Mouse (Mus musculus): ENCODE data around the gene Usp24.

Gene Usp24

DNA sequence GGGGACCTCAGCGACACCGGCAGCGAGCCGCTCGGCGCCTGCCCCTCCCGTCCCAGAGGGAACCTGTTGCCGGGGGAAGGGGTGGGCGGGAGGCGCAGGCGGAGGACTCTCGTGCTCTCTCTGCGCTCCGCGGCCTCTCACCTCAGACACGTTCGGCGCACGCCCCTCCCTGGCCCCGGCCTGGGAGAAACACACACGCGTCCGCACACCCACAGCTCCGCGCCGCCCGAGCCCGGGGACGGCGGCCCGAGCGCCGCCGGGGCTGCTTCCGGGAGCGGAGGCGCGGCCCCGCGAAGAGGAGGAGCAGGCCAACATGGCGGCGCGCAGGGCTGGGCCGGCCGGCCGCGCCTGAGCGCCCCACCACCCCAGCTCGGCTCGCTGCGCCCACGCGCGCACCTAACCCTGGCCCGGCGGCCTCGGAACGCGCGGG, at the start of gene Usp24:
TSS of gene Usp24 (plus strand) at position 293 of the 430 bp plus-strand sequence.
- DNase-seq (ENCODE audit: low spot score): peak; percentile 72

DNA sequence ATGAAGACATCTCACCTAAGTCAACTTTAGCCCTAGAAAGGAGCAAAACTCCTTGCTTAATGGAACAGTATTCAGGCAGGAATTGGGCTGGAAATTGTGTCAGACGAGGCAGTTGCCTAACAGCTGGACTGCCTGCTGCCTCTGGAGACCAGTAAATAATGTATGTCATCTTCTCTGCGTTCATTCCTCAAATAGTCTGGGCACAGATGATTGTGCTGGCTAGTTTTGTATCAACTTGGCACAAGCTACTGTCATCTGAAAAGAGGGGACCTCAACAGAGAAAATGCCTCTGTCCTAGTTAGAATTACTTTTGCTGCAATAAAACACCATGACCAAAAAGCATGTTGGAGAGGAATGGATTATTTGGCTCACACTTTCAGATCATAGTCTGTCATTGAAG, 39.1 kb upstream of the Usp24 start:
- no peak for DNase-seq (ENCODE audit: low spot score)

DNA sequence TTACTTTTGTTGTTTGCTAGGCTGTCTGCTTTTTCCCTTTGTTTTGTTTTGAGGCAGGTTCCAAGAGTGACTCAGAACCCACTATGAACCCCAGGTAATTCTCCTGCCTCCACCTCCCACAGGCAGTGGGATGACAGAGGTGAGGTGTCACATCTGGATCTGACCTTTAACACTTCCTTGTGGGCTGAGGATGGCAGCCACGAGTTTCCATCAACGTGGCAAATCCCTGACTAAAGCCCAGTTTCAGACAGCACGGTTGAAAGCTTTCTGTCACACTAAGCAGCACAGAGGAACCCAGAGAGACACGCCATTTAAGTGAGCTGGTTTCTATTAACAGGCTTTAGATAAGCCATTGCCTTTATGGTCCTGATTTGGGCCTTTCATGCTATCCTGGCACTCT, 36.8 kb upstream of the Usp24 start:
- DNase-seq (ENCODE audit: low spot score): no peak

DNA sequence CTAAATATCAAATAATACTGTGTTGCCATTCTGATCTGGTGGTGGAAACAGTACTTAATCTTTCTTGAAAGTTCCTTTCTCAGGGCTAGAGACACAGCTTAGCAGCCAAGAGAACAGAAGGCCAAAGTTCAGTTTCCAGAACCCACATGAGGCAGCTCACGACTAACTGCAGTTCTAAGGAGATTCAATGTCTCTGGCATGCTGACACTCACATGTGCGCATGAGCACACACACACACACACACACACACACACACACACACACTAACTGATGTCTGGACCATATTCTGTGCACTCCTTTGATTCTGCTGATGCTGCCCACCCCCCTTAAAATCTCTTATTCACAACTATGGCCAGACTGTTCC, 34.9 kb upstream of the Usp24 start:
- DNase-seq (ENCODE audit: low spot score): no peak

DNA sequence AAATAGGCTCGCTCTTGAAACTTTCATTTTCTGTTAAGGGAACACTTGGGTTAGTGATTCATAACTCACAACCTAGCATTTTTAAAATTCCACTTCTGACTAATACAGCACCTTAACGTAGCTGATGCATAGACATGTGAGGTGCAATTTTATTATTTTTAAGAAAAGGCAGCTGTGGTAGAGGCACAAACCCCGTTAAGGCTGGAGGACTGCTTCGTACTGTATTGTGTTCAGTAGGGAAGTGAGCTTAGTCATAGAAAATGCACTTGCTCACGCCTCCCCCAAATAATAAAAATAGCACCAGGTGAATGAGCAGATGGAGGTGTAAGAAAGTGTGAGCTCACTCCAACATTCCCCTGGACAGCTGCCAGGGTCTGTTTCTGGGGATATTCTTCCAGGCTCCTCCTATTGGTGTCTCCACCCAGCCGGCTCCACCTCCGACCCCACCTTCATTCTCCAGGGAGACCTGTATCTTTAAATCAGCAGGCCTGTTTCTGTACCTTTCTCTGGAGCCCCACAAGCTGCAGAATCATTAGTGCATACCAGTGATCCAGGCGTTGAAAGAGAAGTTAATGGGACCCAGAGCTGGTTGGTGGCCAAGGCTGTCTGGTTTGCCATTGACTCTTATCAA, 34.4 kb upstream of the Usp24 start:
- DNase-seq (ENCODE audit: low spot score): peak; percentile 40

DNA sequence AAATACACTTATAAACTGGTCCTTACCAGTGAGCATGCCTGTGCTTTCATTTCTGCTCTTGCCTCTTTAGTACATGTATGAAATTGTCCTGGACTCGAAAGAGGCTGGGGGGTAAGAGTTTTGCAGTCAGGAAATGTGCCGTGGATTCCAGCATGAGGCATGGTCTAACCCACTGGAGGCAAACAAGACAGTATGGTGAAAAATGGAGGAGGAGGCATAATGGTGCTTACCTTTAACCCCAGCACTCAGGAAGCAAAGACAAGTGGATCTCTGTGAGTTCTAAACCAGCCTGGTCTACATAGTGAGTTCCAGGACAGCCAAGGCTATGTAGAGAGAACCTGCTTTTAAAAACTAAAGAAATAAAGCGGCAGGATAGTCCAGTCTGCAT, 33.9 kb upstream of the Usp24 start:
- no peak for DNase-seq (ENCODE audit: low spot score)

DNA sequence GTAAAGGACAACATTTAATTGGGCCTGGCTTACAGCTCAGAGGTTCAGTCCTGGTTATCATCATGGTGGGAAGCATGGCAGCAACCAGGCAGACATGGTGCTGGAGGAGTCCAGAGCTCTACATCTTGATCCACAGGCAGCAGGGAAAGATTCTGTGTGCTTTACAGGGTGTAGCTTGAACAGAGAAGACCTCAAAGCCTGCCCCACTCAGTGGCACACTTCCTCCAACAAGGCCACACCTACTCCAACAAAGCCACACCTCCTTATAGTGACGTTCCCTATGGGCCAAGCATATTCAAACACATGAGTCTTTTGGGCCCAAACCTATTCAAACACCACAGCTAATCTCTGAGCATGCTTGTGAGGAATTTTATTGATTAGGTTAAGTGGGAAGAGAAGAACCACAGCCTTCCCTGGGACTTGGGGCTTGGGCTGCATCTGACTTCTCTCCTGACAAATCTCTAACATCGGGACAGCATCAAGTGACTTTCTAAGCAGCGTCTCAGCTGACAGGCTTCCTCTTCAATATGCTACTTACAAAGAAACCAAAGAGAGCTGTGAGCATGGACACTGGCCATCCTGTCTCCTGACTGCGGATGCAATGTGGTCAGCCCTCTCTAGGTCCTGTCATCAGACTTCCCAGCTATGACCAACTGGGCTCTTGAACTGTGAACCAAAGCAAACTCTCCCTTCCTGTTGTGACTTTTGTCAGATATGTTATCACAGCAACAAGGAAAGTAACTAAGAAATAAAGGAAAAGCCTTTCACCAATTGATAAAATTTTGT, 28.9 kb upstream of the Usp24 start:
- no peak for DNase-seq (ENCODE audit: low spot score)

DNA sequence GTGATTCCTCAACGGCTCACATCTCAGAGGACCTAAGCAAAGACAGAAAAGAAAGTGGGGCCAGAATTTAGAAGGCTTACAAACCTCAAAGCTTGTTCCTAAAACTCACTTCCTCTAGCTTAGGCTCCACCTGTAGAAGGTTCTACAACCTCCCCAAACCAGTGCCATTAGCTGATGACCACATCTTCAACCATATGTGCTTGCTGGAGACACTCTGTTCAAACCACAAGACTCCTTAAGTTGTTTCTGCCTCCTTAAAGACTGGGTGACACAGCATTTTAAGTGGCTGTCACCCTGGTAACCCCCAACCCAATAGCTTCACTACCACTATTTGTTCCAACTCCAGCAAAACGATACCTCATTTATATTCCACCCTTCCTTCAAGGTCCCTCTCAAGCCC, 25.8 kb upstream of the Usp24 start:
- DNase-seq (ENCODE audit: low spot score): no peak

DNA sequence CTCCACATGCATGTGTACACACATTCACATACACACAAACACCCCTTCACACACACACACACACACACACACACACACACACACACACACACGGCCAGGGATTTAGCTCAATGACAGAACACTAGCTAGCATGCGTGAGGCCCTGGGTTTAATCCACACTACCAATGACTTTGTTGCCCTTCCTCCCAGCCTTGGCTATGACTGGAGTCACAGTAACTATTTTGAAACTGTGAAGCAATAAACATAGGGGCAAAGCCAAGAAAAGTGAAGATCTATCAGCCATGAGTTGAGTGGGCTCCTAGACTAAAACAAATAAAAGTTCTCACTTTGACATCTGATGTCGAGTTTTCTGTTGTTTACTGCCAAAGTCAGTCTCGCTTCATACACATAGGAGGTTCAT, 23.2 kb upstream of the Usp24 start:
- DNase-seq (ENCODE audit: low spot score): no peak

DNA sequence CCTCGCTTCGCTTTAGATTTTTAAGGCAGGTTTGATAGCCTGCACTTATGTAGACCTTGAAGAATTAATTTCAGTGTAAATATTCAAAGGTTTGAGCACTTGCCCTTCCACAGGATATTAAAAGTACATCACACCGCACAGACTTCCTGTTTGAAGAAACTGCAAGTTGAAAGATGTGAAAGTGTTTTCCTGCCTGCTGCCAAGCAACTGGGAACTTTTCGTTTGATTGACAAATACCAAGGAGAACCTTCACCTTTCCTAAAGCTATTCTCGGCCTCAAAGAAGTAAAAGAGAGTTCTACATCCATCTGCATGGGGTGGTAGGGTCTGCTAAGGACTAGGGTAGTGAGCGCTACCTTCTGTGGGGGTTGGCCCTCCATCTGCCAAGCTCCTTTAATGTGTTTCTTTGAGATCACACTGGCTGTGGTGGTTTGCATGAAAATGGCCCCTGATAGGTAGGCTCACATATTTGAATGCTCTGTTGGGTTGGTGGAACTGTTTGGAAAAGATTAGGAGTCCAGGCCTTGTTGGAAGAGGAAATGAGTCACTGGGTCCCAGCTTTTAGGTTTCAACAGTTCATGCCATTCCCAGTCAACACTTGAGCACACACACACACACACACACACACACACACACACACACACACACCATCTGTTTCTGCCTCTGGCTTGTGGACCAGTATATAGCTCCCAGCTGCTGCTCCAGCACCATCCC, 22.5 kb upstream of the Usp24 start:
- DNase-seq (ENCODE audit: low spot score): no peak

DNA sequence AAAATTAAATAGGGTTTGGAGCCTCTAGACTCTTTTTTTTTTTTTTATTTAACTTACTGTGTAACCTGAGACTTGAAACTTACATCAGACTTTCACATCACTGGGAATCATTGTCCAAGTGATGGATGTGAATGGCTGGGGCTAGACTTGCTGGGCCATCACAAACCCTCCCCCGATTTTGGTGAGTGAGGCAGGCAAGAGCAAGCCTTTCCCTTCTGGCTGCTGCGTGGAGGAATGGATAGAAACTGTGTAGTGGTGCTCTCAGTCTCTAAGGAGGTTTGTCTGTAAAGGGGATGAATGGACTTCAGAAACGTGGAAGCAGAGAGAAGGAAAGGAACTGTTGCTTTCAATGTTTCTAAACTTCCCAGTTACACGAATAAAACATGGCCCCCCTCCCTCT, 20.3 kb upstream of the Usp24 start:
- no peak for DNase-seq (ENCODE audit: low spot score)

DNA sequence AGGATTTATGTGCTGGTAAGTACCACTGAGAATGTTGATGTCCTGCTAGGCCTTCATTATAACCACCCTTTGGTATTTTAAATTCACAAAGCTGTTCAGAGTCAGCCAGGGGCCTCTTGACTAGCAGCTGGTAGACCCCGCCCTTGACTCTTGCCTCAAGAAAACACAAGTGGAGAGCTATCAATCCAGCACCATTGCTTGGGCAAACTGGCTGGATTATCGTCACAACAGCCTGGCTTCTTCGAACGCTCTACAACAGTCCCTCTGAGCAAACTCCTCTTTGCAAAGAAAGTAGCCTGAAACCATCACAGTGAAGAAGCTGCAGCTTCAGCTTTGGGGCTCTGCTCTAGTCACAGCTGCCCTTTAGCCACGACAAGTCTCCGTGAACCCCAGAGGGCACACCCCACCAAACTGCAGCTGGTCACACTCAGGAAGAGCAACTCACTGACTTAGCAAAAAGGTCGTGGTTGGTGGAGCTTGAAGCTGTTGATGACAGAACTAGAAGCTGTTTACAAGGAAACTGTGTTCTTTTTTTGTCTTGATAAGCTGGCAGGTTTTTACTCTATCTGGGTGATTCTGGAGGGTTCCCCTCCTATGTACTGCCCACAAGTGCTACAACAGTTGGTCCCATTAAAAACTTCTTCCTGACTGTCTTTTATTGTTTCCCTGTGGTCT, 19.5 kb upstream of the Usp24 start:
- no peak for DNase-seq (ENCODE audit: low spot score)

DNA sequence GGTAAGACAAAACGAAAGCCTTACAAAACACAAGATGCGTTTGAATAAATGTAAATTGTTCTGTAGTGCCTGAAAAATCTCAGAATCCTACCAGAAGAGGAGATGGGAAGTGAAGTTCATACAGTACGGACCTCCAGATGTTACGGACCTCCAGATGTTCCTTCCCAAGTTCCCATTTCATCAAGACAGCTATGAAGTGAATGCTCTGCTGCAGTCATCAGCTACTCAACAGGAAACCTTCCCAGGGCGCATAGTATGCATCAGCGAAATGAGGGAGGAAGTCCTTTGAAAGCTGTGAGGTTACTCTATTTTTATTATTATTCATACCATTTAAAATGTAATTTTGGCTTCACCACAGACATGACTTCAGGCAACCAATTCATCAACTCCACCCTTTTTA, 14.7 kb upstream of the Usp24 start:
- DNase-seq (ENCODE audit: low spot score): no peak

DNA sequence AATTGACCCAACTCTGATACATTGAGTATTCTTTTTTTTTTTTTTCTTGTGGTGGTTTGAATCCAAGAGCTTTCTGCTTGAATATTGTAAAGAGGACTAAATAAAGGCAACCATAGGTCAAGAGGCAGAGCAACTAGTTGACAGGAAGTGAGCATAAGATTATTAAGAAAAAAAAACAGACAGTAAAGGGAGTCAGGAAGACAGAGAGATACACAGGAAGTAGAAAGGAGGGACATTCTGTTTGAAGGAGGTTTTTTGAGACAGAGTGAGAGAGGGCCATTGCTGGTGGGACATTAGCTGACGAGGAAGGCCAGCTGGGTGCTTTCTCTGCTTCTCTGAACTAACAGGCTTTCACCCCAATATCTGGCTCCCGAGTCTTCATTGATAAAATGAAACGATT, 7.9 kb upstream of the Usp24 start:
- DNase-seq (ENCODE audit: low spot score): no peak

DNA sequence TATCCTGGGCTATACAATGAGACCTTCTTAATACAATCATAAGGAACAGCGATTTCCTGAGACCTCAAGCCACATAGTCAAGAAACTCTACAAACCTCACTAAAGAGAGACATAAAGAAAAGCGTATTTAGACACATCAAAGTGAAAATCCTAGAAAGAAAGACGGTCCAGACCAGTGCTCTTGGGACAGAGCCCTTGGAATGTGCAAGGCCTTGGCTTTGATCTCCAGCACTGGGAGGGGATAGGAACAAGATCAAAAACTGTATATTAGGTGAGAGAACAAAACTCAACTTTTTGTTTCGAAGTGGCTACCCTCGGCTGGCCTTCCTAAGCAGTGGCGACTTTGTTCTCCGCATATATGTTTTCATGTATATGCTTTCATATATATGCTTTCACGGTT, 3.4 kb upstream of the Usp24 start:
- no peak for DNase-seq (ENCODE audit: low spot score)

DNA sequence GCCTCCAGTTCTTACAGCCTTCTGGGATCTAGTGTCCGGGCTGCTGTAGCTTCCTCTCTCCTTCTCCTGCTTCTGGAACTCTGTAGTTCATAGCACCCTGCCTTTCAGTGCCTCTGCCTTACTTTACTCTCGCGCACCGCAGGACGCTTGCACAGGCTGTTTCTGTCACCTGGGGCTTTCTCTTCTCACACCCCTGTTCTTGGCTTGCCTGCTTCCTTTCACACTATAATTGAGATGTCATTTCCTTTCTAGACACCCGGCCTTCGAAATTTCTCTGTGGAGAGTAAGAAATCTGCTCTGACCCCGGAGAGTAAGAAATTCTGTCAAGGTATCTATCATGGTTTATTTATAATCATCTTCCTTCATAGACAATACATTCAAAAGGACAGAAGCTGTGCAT, 2.9 kb upstream of the Usp24 start:
- DNase-seq (ENCODE audit: low spot score): no peak

DNA sequence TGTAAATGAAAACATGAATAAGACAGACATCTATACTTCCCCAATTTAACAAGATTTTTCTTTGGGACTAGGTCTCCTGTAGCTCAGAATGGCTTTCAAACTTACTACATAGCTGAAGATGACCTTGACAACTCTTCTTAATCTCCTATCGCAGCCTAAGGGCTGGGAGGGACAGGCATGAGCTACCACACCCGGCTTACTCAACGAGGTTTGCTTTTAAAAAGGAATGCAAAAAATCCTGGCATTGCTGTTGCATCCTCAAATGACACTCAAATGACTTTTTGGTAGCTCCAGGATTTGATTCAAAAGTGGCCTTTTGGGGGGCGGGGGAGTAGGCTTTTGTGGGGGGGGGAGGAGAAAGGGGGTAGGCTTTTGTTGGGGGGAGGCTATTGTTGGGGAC, 2.1 kb upstream of the Usp24 start:
- DNase-seq (ENCODE audit: low spot score): no peak

DNA sequence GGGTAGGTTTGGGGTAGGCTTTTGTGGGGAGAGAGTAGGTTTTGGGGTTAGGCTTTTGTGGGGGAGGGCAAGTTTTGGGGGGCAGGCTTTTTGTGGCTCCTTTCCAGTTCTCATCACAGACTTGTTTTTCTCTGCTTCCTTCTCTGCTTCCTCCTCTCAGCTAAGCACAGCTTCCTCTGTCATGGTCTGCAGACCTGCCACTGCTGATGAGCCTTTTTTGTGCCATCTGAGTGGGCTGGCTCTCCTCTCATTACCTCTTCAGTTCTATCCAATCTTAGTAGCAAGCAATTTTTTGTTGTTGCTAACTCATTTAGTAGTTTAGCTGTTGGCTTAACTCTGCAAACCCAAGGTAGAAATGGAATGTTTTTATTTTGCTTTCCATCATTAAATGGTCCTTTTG, 1.7 kb upstream of the Usp24 start:
- no peak for DNase-seq (ENCODE audit: low spot score)

DNA sequence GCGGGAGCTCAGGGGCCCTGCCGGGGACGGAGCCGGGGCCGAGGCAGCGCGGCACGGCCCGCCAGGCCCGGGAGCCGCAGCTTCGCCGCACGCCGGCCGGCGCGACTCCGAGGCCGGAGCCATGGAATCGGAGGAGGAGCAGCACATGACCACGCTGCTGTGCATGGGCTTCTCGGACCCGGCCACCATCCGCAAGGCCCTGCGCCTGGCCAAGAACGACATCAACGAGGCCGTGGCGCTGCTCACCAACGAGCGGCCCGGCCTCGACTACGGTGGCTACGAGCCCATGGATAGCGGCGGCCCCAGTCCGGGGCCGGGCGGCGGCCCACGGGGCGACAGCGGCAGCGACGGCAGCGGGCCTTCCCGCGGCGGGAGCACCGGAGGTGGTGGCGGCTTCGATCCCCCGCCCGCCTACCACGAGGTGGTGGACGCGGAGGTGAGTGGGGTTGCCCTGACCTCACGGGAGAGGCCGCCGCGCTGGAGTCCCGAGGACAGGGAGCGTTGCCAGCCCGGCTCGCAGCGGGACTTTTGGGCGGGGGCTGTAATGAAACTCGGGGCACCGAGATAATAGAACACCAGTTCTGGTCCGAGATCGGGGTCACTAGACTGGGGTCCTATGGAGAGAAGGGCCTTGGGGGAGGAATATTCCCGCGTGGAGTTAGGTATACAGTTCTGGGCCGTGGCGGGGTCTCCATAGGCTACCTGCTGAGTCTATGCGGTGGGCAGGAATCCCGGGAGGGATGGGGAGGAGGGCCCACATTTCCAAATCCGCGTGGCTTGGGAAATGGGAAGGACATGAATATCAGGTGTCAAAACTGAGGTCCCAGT, 552 bp downstream of the Usp24 start:
- DNase-seq (ENCODE audit: low spot score): peak; percentile 54

DNA sequence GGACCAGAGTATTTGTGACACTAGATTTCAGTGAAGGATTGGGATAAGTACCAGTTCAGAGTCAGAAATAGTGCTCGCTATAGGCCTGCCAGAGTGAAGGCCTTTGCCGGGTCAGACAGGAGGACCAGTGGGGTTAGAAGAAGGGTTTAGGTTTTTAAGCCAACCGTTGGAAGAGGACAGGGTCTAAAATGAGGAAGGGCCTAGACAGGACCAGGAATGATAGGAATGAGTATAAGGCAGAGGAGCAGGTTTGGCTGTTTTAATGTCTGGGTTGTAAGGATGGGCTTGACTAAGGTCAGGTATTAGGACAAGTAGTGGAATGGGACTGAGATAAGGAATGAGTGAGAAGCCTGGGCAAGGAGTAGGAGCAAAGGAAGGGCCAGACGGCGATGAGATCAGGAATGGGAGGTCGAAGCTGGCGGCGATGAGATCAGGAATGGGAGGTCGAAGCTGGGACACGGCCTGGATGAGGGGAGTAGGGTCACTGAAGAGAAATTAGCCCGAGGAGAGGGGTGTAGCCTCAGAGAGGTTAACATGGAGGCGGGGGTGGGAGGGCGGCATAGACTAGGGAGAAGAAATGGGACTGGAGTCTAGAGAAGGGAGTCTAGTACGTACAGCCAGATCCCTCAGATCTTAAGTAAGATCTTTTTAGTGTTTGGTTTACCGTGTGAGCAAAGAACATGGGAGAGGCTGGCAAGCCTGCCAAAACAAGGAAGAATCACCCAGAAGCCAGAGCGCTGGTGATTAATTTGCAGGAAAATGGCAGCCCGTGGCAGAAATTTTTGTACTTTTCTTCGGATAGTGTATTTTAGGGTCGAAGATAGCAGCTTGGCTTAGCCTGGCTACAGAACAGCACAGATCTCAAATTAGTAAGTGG, 1.4 kb downstream of the Usp24 start:
- peak; percentile 38 for DNase-seq (ENCODE audit: low spot score)

DNA sequence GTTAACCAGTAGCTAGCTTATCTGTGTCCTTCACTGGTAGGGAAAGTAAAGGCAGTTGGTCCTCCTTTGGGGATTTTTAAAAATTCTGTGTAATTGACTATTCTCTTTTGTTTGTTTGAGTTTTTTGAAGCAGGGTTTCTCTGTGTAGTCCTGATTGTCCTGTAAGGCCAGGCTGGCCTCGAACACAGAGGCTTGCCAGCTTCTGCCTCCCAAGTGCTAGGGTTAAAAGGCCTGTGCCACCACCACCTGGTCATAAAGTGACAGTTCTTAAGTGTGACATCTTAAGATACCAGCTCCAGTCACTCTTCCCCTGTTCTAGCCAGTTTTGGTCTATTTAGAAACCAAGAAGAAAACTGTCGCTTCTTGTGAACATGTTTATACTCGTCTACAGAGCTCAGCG, 2.2 kb downstream of the Usp24 start:
- DNase-seq (ENCODE audit: low spot score): no peak
